Mouse (Mus musculus) heart, embryonic 16.5 days (tissue): ENCODE results near the gene Umad1. TPM values are rescaled to one million over a fixed set of nuclear protein-coding genes. Genes with fewer than 3 reads are reported as not detected.
A peak's percentile ranks its signal among the peaks of the same experiment; 100 is the strongest.

Experiments used
- ATAC-seq: fragments of 200-750 bp; cut with Nextera tagmentation; replicated peaks from 2 replicates; pipeline ENCODE4 v1.8.0; 2017; ENCODE audit warnings: moderate number of reproducible peaks; ENCODE audit not compliant: insufficient read depth, low FRiP score; ENCODE audit errors: extremely low read depth
- H3K27ac ChIP-seq: fragments of 300-500 bp; sonication (generic); 2 replicates; pipeline ENCODE4 v1.5.1; 2014; ENCODE audit warnings: mild to moderate bottlenecking, low read length, control low read depth, moderate library complexity
- H3K27me3 ChIP-seq: fragments of 300-500 bp; sonication (generic); 2 replicates; pipeline ENCODE4 v1.6.1; 2014; ENCODE audit warnings: low read length, mixed read lengths; ENCODE audit not compliant: control insufficient read depth, insufficient read depth
- H3K36me3 ChIP-seq: fragments of 300-500 bp; sonication (generic); 2 replicates; pipeline ENCODE4 v1.6.1; 2014; ENCODE audit not compliant: control insufficient read depth, insufficient read depth
- H3K4me1 ChIP-seq: fragments of 300-500 bp; sonication (generic); 2 replicates; pipeline ENCODE4 v1.6.1; 2014; ENCODE audit warnings: low read length, mixed read lengths; ENCODE audit not compliant: control insufficient read depth, insufficient read depth
- H3K4me2 ChIP-seq: fragments of 300-500 bp; sonication (generic); 2 replicates; pipeline ENCODE4 v1.6.1; 2014; ENCODE audit warnings: low read depth, mild to moderate bottlenecking, control low read depth, low read length
- H3K4me3 ChIP-seq: fragments of 300-500 bp; sonication (generic); 2 replicates; pipeline ENCODE4 v1.5.1; 2014; ENCODE audit warnings: mild to moderate bottlenecking, control low read depth, low read length
- H3K9ac ChIP-seq: fragments of 300-500 bp; sonication (generic); 2 replicates; pipeline ENCODE4 v1.6.1; 2014; ENCODE audit warnings: low read length, control low read depth
- H3K9me3 ChIP-seq: fragments of 300-500 bp; sonication (generic); replicated peaks from 2 replicates; pipeline ENCODE4 v1.6.1; 2016; ENCODE audit warnings: low read length; ENCODE audit not compliant: control insufficient read depth
- WGBS: fragments of 180-500 bp; shearing (Covaris S2); extraction: QIAGEN DNeasy Blood & Tissue Kit; methylation state at CpG from one replicate; pipeline ENCODE4 v1.1.7; 2014; 5-methylcytosine and 5-hydroxymethylcytosine counted together
- polyA plus RNA-seq: library from polyadenylated mRNA; unstranded; fragments of >200 nt; fragmentation: Nextera tagmentation; extraction: Ambion mirVana; gene quantifications from 2 replicates; pipeline ENCODE4 v1.2.1, GENCODE M21; 2015

Umad1 gene
- polyA plus RNA-seq, 1 experiment from 2014 or later = 24.5 TPM

GRCm38 (mm10) chr6:8489938-8490585 is 231.0 kb downstream of the Umad1 start:
- H3K9me3 ChIP-seq = no peaks in the 10 kb centered on the region
- H3K36me3 ChIP-seq = no peaks in the 10 kb centered on the region
- H3K27ac ChIP-seq = no peak overlapping the region
- no peak overlapping the region for H3K9ac ChIP-seq
- no peaks in the 10 kb centered on the region for H3K27me3 ChIP-seq
- 84% methylated on average over 1 of the region's 1 CpGs for WGBS
- no peak overlapping the region for H3K4me3 ChIP-seq
- peaks cover 10% of the 10 kb centered on the region; the same call in 1 of the 2 replicates for H3K4me1 ChIP-seq
- H3K4me2 ChIP-seq = no peak overlapping the region
- no peak for ATAC-seq

DNA sequence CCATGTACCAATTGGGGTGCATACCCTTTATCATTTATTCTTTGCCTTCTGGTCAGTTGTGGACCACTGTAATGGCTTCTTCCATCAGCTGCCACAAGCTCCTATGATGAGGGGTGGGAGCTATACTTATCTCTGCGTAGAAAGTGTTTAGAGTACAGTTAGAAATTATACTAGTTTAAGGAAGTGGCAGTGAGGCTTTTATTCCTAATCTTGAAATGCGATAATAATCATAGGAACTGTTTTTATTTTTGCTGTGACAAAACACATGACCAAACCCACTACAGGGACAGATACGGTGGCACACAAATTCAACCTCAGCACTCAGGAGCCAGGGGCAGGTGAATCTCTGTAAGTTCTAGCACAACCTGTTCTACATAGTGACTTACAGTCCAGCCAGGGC is 233.2 kb downstream of the Umad1 start:
- Histone ChIP-seq H3K9me3 (no peaks in the 10 kb centered on the region), H3K27ac (no peak overlapping the region), H3K27me3 (no peaks in the 10 kb centered on the region), H3K4me2 (no peak overlapping the region), H3K9ac (no peak overlapping the region), H3K36me3 (no peaks in the 10 kb centered on the region), H3K4me3 (no peak overlapping the region), H3K4me1 (peaks cover 14% of the 10 kb centered on the region)
- WGBS = 87% methylated on average over 3 of the region's 3 CpGs
- no peak for ATAC-seq

GRCm38 (mm10) chr6:8495109-8495826 is 236.2 kb downstream of the Umad1 start:
- Histone ChIP-seq H3K27ac (no peak overlapping the region), H3K9ac (no peak overlapping the region), H3K36me3 (no peaks in the 10 kb centered on the region), H3K4me3 (no peak overlapping the region), H3K4me2 (peak overlapping the region; percentile 37), H3K9me3 (peaks cover 5% of the 10 kb centered on the region; the same call in 1 of the 2 replicates), H3K27me3 (no peaks in the 10 kb centered on the region), H3K4me1 (peaks cover 8% of the 10 kb centered on the region)
- ATAC-seq = no peak
- 53% methylated on average over 5 of the region's 5 CpGs for WGBS

DNA sequence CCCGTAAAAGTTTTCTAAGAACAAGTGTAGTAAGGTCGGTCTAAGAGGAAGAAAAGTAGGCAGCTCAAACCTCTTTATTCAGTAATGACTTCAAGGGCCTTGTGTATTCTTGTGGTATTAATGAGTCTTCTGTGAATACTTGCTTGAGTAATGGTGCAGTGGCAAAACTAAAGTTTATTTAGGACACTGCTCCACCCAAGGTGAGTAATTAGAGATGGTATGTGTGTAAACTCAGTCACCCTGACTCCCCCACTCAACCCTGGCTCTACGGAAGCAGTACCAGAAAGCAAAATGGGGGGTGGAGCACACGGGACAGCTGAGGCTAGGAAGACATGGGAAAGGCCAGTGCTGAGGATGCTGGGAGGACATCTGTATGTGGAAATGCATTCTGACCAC is 236.7 kb downstream of the Umad1 start:
- Histone ChIP-seq H3K36me3 (no peaks in the 10 kb centered on the region), H3K4me2 (peak overlapping the region; percentile 37), H3K27ac (no peak overlapping the region), H3K4me3 (no peak overlapping the region), H3K9ac (no peak overlapping the region), H3K9me3 (peaks cover 5% of the 10 kb centered on the region; the same call in 1 of the 2 replicates), H3K27me3 (no peaks in the 10 kb centered on the region), H3K4me1 (peaks cover 8% of the 10 kb centered on the region)
- ATAC-seq = no peak
- WGBS = 58% methylated on average over 4 of the region's 4 CpGs

- no peak overlapping the region for H3K4me3 ChIP-seq
- H3K4me2 ChIP-seq = no peak overlapping the region
- H3K9ac ChIP-seq = no peak overlapping the region
- no peaks in the 10 kb centered on the region for H3K27me3 ChIP-seq
- WGBS = 73% methylated on average over 6 of the region's 6 CpGs
- peaks cover 8% of the 10 kb centered on the region for H3K4me1 ChIP-seq
- ATAC-seq = no peak
- no peaks in the 10 kb centered on the region for H3K36me3 ChIP-seq
- peaks cover 5% of the 10 kb centered on the region for H3K9me3 ChIP-seq
- H3K27ac ChIP-seq = no peak overlapping the region
Measured at GRCm38 (mm10) chr6:8497234-8497867, 238.3 kb downstream of the Umad1 start.

GRCm38 (mm10) chr6:8497868-8498257 is 238.8 kb downstream of the Umad1 start:
- ATAC-seq = no peak
- H3K36me3 ChIP-seq = no peaks in the 10 kb centered on the region
- 65% methylated on average over 6 of the region's 6 CpGs for WGBS

DNA sequence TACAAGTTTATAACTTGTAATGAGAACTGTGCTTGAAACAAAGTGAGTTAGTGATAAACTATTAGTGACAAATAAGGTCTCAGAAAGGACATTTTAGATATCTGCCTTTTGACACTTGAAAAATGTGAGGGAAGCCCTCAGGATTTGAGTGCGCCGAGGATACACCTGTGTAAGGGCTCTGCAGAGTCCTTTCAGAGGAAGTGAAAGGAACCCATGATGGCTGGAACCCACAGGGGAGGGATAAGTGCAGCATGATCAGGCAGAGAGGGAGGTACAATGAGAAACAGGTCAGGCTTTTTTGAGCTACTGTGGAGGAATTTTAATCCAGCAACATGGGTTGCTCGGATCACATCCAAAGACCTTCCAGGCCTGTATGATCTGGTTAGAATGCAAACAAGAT is 239.9 kb downstream of the Umad1 start:
- Histone ChIP-seq H3K9ac (no peak overlapping the region), H3K4me3 (no peak overlapping the region), H3K27ac (no peak overlapping the region), H3K36me3 (no peaks in the 10 kb centered on the region), H3K4me1 (peaks cover 9% of the 10 kb centered on the region), H3K27me3 (no peaks in the 10 kb centered on the region), H3K4me2 (no peak overlapping the region), H3K9me3 (peaks cover 5% of the 10 kb centered on the region)
- WGBS = 84% methylated on average over 3 of the region's 3 CpGs
- ATAC-seq = no peak

More at GRCm38 (mm10) chr6:8497868-8498257, 238.8 kb downstream of the Umad1 start:
- no peaks in the 10 kb centered on the region for H3K27me3 ChIP-seq
- H3K4me2 ChIP-seq = no peak overlapping the region
- H3K9ac ChIP-seq = no peak overlapping the region
- no peak overlapping the region for H3K27ac ChIP-seq
- peaks cover 8% of the 10 kb centered on the region for H3K4me1 ChIP-seq
- H3K9me3 ChIP-seq = peaks cover 5% of the 10 kb centered on the region
- no peak overlapping the region for H3K4me3 ChIP-seq

DNA sequence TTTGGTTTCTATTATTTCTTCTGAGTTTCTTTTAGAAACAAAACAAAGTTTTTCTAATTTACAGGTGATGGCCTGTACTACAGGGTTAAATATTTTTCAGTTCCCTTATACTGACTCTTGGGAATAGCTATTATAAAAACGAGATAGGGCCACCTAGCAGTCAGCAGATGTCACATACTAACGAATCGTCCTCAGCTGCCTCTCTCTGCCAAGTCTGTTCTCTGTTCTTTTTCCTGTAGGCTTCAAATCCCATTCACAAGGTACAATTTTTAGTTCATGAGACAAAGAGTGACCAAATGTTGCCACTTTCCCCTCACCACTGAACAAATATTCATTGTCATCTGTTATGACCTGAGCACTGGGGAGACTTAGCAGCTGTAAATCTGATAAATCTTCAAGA is 244.9 kb downstream of the Umad1 start:
- H3K27me3 ChIP-seq = no peaks in the 10 kb centered on the region
- 16% methylated on average over 3 of the region's 3 CpGs for WGBS
- H3K9me3 ChIP-seq = no peaks in the 10 kb centered on the region; the same call in 1 of the 2 replicates
- H3K36me3 ChIP-seq = no peaks in the 10 kb centered on the region
- H3K4me1 ChIP-seq = peaks cover 5% of the 10 kb centered on the region; the same call in 1 of the 2 replicates
- no peak for ATAC-seq
- H3K9ac ChIP-seq = no peak overlapping the region
- H3K4me3 ChIP-seq = no peak overlapping the region
- no peak overlapping the region for H3K27ac ChIP-seq
- no peak overlapping the region for H3K4me2 ChIP-seq
